Mouse (Mus musculus): ENCODE results near the gene Wdpcp. TPM values are rescaled to one million over a fixed set of nuclear protein-coding genes. Genes with fewer than 3 reads are reported as not detected.
"Not testable (repeated sequence)": the region's sequence is repeated elsewhere in the genome, so short reads cannot be mapped to it uniquely, and the experiment has no call there.

Gene Wdpcp
- 0.74 and 0.88 TPM in 2 replicates for polyA plus RNA-seq (2015; fragmentation: Nextera tagmentation; extraction: Ambion mirVana)

DNA sequence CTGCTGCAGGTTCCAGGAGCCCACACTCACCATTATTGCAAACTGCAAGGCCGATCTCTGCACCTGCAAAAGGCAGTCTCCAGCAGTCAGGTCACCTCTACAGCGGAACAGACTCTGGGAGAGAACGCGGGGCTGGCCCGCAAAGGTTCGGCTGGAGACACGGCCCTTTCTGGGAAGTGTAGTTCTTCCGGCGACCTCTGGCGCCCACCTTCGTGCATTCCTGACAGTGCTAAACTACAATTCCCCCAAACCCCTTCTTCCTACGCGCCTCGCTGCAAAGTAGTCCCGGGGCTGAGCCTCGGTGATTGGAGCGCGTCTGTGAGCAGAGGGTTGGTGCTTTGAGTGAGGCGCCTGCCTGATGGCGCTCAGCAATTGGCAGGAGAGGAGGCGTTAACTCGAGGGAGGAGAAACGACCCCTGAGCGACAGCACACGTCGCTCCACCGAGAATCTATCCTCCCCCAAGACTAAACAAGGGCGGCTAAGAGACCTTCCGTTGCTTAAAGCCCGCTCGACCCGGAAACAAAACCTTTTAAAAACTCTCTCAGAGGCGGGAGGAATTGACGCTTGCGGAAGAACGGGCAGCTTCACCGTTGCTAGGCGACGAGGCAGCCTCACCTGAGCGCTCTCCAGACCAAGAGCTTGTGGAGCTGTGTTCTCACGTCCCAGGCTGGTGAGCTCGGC, at the start of gene Wdpcp, which contains the start of gene Mdh1:
TSS of gene Wdpcp (plus strand) at position 536 of the 682 bp plus-strand sequence.
TSS of gene Mdh1 (minus strand) at position 668 of the 682 bp plus-strand sequence.
- Histone ChIP-seq H3K4me3 (ENCODE audit: low read depth, low read length) (peak within 1 kb of the TSS; percentile 77), H3K27me3 (ENCODE audit: control insufficient read depth, insufficient read depth, low read depth, low read length) (no peaks in the 10 kb centered on the region), H3K4me2 (ENCODE audit: low read depth, low read length) (peak within 1 kb of the TSS; percentile 55), H3K9ac (ENCODE audit: low read depth, low read length) (peak within 1 kb of the TSS; percentile 67), H3K4me1 (ENCODE audit: control insufficient read depth, low read depth, low read length) (peaks cover 13% of the 10 kb centered on the region), H3K27ac (ENCODE audit: low read length) (peak within 1 kb of the TSS; percentile 73), H3K9me3 (replicated peaks; ENCODE audit: control insufficient read depth, low read length) (no peaks in the 10 kb centered on the region), H3K36me3 (ENCODE audit: control insufficient read depth, insufficient read depth) (no peaks in the 10 kb centered on the region)
- under 1% methylated on average over 42 of the region's 42 CpGs for WGBS (ENCODE audit: insufficient replicate concordance)
- ATAC-seq (ENCODE audit: low read depth): peak; percentile 93

DNA sequence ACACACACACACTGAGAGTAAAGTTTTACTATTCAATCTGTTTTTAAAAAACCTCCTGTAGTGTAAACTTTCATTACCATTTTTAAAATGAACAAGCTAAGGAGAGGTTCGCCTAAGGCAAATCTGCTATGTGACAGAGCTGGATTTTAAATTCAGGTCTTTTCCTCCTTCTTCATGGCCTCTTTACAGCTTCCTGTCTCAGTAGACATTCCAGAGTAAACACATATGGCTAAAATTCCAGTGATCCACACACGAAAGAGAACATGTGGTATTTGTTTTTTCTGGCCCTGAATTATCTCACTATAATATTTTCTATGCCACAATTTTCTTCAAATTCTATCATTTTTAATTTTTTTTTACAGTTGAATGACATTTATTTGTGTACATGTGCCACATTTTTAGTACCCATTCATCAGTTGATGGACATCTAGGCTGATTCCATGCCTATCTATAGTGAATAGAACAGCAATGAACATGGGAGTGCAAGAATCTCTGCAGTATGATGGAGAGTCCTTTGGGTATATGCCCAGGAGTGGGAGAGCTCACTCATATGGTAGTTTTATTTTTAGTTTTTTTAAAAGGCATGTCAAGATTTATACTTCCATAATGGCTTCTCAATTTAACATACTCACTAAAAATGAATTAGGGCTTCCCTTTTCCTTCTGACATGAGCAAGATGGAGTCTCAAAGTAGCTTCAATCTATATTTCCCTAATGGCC, 43.2 kb upstream of the Wdpcp start:
- no peaks in the 10 kb centered on the region; the same call in 1 of the 2 replicates for H3K9me3 ChIP-seq (replicated peaks; ENCODE audit: control insufficient read depth, low read length)
- WGBS (ENCODE audit: insufficient replicate concordance): 40% methylated on average over 2 of the region's 2 CpGs
- no peak overlapping the region for H3K9ac ChIP-seq (ENCODE audit: low read depth, low read length)
- no peaks in the 10 kb centered on the region for H3K27me3 ChIP-seq (ENCODE audit: control insufficient read depth, insufficient read depth, low read depth, low read length)
- H3K36me3 ChIP-seq (ENCODE audit: control insufficient read depth, insufficient read depth): no peaks in the 10 kb centered on the region
- H3K27ac ChIP-seq (ENCODE audit: low read length): no peak overlapping the region
- H3K4me2 ChIP-seq (ENCODE audit: low read depth, low read length): no peak overlapping the region
- no peak for ATAC-seq (ENCODE audit: low read depth)
- no peak overlapping the region for H3K4me3 ChIP-seq (ENCODE audit: low read depth, low read length)
- H3K4me1 ChIP-seq (ENCODE audit: control insufficient read depth, low read depth, low read length): no peaks in the 10 kb centered on the region

DNA sequence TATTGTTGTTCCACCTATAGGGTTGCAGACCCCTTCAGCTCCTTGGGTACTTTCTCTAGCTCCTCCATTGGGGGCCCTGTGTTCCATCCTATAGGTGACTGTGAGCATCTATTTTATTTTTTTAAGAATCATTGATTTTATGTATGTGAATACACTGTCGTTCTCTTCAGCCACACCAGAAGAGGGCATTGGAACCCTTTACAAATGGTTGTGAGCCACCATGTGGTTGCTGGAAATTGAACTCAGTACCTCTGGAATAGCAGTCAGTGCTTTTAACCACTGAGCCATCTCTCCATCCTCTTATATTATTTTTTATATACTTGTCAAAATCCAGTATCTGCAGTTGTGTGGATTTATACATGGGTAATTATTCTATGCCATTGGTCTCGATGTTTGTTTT, 41.2 kb upstream of the Wdpcp start:
- not testable (repeated sequence) for H3K9ac ChIP-seq (ENCODE audit: low read depth, low read length)

DNA sequence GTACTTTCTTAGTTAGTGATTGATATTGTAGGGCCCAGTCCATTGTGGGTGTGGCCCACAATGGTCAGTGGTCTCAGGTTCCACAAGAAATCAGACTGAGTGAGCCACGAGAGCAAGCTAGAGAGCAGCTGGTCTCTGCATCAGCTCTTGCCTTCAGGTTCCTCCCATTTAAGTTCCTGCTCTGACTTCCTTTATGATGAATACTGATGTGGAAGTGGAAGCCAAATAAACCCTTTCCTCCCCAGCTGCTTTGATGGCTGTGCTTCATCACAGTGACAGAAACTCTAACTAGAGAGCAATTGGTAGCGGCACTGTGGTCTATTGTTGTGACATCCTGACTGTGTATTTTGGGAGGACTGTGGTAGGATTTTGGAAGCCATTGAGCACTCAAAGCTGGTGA, 32.0 kb upstream of the Wdpcp start:
- no peaks in the 10 kb centered on the region for H3K36me3 ChIP-seq (ENCODE audit: control insufficient read depth, insufficient read depth)
- ATAC-seq (ENCODE audit: low read depth): no peak
- H3K9ac ChIP-seq (ENCODE audit: low read depth, low read length): no peak overlapping the region
- no peaks in the 10 kb centered on the region for H3K4me1 ChIP-seq (ENCODE audit: control insufficient read depth, low read depth, low read length)
- no peaks in the 10 kb centered on the region for H3K9me3 ChIP-seq (replicated peaks; ENCODE audit: control insufficient read depth, low read length)
- no peak overlapping the region for H3K4me2 ChIP-seq (ENCODE audit: low read depth, low read length)
- WGBS (ENCODE audit: insufficient replicate concordance): 31% methylated on average over 2 of the region's 2 CpGs
- H3K27me3 ChIP-seq (ENCODE audit: control insufficient read depth, insufficient read depth, low read depth, low read length): no peaks in the 10 kb centered on the region
- H3K4me3 ChIP-seq (ENCODE audit: low read depth, low read length): no peak overlapping the region
- H3K27ac ChIP-seq (ENCODE audit: low read length): no peak overlapping the region

More for the DNA sequence above, 41.2 kb upstream of the Wdpcp start:
- H3K27ac ChIP-seq (ENCODE audit: low read length); H3K4me2 ChIP-seq (ENCODE audit: low read depth, low read length); H3K9me3 ChIP-seq (replicated peaks; ENCODE audit: control insufficient read depth, low read length); H3K4me3 ChIP-seq (ENCODE audit: low read depth, low read length); H3K27me3 ChIP-seq (ENCODE audit: control insufficient read depth, insufficient read depth, low read depth, low read length); H3K36me3 ChIP-seq (ENCODE audit: control insufficient read depth, insufficient read depth); ATAC-seq (ENCODE audit: low read depth); H3K4me1 ChIP-seq (ENCODE audit: control insufficient read depth, low read depth, low read length): not testable (repeated sequence)
- WGBS (ENCODE audit: insufficient replicate concordance): 53% methylated on average over 2 of the region's 2 CpGs

DNA sequence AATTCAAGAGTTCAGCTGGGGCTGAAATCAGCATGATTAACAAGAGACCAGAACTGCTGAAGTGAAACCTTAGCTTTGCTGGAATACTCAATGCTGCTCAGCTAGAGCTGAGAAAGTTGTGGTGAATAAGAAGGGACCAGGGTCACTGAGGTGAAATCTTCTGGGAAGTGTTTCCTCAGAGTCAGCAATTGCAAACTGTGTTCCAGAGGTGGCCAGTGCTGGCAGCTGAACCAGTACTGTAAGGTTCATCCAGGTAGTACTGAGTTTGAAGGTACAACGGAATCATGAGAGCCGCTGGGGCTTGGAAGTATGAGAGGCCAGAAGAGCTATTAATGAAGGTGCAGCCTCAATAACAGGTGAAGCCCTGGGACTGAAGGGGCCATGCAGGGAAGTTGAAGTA, 31.4 kb upstream of the Wdpcp start:
- no peak overlapping the region for H3K9ac ChIP-seq (ENCODE audit: low read depth, low read length)
- no peaks in the 10 kb centered on the region for H3K9me3 ChIP-seq (replicated peaks; ENCODE audit: control insufficient read depth, low read length)
- H3K4me1 ChIP-seq (ENCODE audit: control insufficient read depth, low read depth, low read length): no peaks in the 10 kb centered on the region
- H3K27ac ChIP-seq (ENCODE audit: low read length): no peak overlapping the region
- ATAC-seq (ENCODE audit: low read depth): no peak
- H3K4me3 ChIP-seq (ENCODE audit: low read depth, low read length): no peak overlapping the region
- H3K36me3 ChIP-seq (ENCODE audit: control insufficient read depth, insufficient read depth): no peaks in the 10 kb centered on the region
- no peaks in the 10 kb centered on the region for H3K27me3 ChIP-seq (ENCODE audit: control insufficient read depth, insufficient read depth, low read depth, low read length)
- WGBS (ENCODE audit: insufficient replicate concordance): 78% methylated on average over 2 of the region's 2 CpGs
- H3K4me2 ChIP-seq (ENCODE audit: low read depth, low read length): no peak overlapping the region

DNA sequence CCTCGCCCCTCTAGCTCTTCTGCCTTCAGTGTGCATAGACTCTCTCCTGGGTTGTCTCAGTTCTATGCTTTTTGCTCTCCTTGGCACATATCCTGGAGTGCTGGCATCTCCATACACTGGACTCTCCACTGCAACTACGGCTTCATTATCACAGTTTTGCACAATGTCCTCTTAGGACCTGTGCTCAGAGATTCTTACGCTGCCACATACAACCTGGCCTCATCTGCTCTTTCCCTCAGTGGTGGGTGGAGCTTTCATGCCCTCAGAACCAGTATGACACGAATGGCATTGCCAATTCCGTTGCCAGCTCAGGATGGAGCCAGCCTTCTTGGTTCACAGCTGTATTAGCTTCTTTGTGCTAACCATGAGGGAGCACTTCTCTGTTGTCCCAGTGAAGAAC, 29.3 kb upstream of the Wdpcp start:
- Histone ChIP-seq H3K9ac (ENCODE audit: low read depth, low read length) (no peak overlapping the region), H3K27me3 (ENCODE audit: control insufficient read depth, insufficient read depth, low read depth, low read length) (no peaks in the 10 kb centered on the region), H3K4me3 (ENCODE audit: low read depth, low read length) (no peak overlapping the region), H3K4me2 (ENCODE audit: low read depth, low read length) (no peak overlapping the region), H3K36me3 (ENCODE audit: control insufficient read depth, insufficient read depth) (no peaks in the 10 kb centered on the region), H3K4me1 (ENCODE audit: control insufficient read depth, low read depth, low read length) (no peaks in the 10 kb centered on the region), H3K9me3 (replicated peaks; ENCODE audit: control insufficient read depth, low read length) (no peaks in the 10 kb centered on the region), H3K27ac (ENCODE audit: low read length) (no peak overlapping the region)
- no peak for ATAC-seq (ENCODE audit: low read depth)
- WGBS (ENCODE audit: insufficient replicate concordance): 62% methylated on average over 5 of the region's 5 CpGs

DNA sequence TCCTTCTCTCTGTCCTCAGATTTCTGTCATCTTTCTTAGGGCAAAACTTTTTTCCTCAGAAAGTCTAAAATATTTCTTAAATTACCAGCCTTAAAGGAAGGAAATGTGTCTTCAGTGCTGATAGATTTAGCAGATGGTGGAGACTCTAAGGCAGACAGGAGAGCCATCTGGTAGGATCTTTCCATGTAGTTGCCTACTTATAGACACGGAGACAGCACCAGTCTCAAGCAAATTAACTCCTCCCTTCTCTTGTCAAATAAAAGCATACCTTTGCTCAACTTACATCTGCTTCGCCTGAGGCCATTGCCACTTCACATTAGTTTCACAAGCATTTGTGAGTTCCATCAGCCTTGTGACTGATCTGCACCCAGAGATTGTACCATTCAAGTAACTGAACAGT, 27.0 kb upstream of the Wdpcp start:
- Histone ChIP-seq H3K9me3 (replicated peaks; ENCODE audit: control insufficient read depth, low read length) (no peaks in the 10 kb centered on the region), H3K4me2 (ENCODE audit: low read depth, low read length) (no peak overlapping the region), H3K27me3 (ENCODE audit: control insufficient read depth, insufficient read depth, low read depth, low read length) (no peaks in the 10 kb centered on the region), H3K36me3 (ENCODE audit: control insufficient read depth, insufficient read depth) (no peaks in the 10 kb centered on the region), H3K27ac (ENCODE audit: low read length) (no peak overlapping the region), H3K9ac (ENCODE audit: low read depth, low read length) (no peak overlapping the region), H3K4me1 (ENCODE audit: control insufficient read depth, low read depth, low read length) (no peaks in the 10 kb centered on the region; the same call in 1 of the 2 replicates), H3K4me3 (ENCODE audit: low read depth, low read length) (no peak overlapping the region)
- no peak for ATAC-seq (ENCODE audit: low read depth)
- WGBS (ENCODE audit: insufficient replicate concordance): 45% methylated on average over 2 of the region's 2 CpGs

DNA sequence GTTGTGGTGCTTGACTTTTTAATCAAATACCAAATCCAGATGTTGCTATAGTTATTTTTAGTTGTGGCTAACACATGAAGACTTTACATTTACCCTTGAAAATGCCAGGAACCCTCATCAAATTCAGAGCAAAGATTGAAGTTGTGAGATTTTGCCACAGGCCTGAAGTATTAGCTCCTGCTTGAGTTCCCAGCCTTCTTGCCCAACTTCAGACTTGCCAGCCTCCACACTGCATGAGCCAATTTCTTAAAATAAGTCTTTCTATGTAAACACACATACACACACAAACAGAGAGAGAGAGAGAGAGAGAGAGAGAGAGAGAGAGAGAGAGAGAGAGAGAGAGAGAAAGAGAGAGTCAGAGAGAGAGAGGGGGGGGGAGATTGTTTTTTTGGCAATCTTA, 26.1 kb upstream of the Wdpcp start:
- no peaks in the 10 kb centered on the region; the same call in none of the 2 replicates for H3K4me1 ChIP-seq (ENCODE audit: control insufficient read depth, low read depth, low read length)
- no peak overlapping the region for H3K4me3 ChIP-seq (ENCODE audit: low read depth, low read length)
- no peak overlapping the region for H3K27ac ChIP-seq (ENCODE audit: low read length)
- no peak overlapping the region for H3K4me2 ChIP-seq (ENCODE audit: low read depth, low read length)
- no peak overlapping the region for H3K9ac ChIP-seq (ENCODE audit: low read depth, low read length)
- H3K36me3 ChIP-seq (ENCODE audit: control insufficient read depth, insufficient read depth): no peaks in the 10 kb centered on the region
- ATAC-seq (ENCODE audit: low read depth): no peak
- H3K27me3 ChIP-seq (ENCODE audit: control insufficient read depth, insufficient read depth, low read depth, low read length): no peaks in the 10 kb centered on the region
- H3K9me3 ChIP-seq (replicated peaks; ENCODE audit: control insufficient read depth, low read length): no peaks in the 10 kb centered on the region

DNA sequence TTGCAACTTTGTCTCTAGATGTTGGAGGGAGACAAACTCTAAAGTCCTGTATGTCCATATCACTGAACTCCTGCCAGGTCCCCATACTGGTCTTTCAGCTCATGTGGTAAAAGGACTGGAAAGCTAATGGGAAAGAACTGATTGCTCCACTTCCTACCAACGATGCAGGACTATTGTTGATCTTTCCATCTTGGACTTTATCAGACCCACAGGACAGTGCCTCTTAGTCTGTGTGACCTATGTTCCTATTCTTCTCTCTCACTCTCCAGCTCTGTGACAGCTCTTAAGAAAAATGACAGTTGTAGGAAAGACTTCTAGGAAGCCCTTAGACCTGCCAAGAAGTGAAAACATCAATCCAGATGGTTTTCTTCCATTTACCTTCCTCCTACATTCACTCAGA, 25.4 kb upstream of the Wdpcp start:
- Histone ChIP-seq H3K27ac (ENCODE audit: low read length) (no peak overlapping the region), H3K27me3 (ENCODE audit: control insufficient read depth, insufficient read depth, low read depth, low read length) (no peaks in the 10 kb centered on the region), H3K9me3 (replicated peaks; ENCODE audit: control insufficient read depth, low read length) (no peaks in the 10 kb centered on the region), H3K4me2 (ENCODE audit: low read depth, low read length) (no peak overlapping the region), H3K4me1 (ENCODE audit: control insufficient read depth, low read depth, low read length) (no peaks in the 10 kb centered on the region; the same call in none of the 2 replicates), H3K36me3 (ENCODE audit: control insufficient read depth, insufficient read depth) (no peaks in the 10 kb centered on the region), H3K4me3 (ENCODE audit: low read depth, low read length) (no peak overlapping the region), H3K9ac (ENCODE audit: low read depth, low read length) (no peak overlapping the region)
- WGBS (ENCODE audit: insufficient replicate concordance): 17% methylated on average over 1 of the region's 1 CpGs
- no peak for ATAC-seq (ENCODE audit: low read depth)
